Mouse (Mus musculus) ES-Bruce4 (cell line): Measurements from ENCODE around the gene Klk1b22. TPM values are rescaled to one million over a fixed set of nuclear protein-coding genes. Genes with fewer than 3 reads are reported as not detected.

Experiments used
- H3K27ac ChIP-seq: 2 replicates; pipeline ENCODE4 v1.5.1; 2012; ENCODE audit warnings: low read length, inconsistent platforms; ENCODE audit not compliant: insufficient read depth
- H3K27me3 ChIP-seq: 2 replicates; pipeline ENCODE4 v1.6.1; 2012; ENCODE audit warnings: mild to moderate bottlenecking, low read length, inconsistent platforms; ENCODE audit not compliant: control insufficient read depth, poor library complexity, insufficient read depth, severe bottlenecking
- H3K36me3 ChIP-seq: 2 replicates; pipeline ENCODE4 v1.6.1; 2012; ENCODE audit warnings: inconsistent platforms, mild to moderate bottlenecking, low read length, moderate library complexity; ENCODE audit not compliant: control insufficient read depth, poor library complexity, insufficient read depth, severe bottlenecking
- H3K4me1 ChIP-seq: one replicate; pipeline ENCODE4 v1.8.1; 2011; ENCODE audit warnings: low read length; ENCODE audit not compliant: control insufficient read depth, insufficient read depth
- H3K4me3 ChIP-seq: 2 replicates; pipeline ENCODE4 v1.5.1; 2011; ENCODE audit warnings: low read depth, mild to moderate bottlenecking, low read length
- H3K9ac ChIP-seq: 2 replicates; pipeline ENCODE4 v1.6.1; 2012; ENCODE audit warnings: low read depth, mild to moderate bottlenecking, inconsistent platforms; ENCODE audit not compliant: poor library complexity, severe bottlenecking
- H3K9me3 ChIP-seq: replicated peaks from 2 replicates; pipeline ENCODE4 v1.6.1; 2012; ENCODE audit warnings: mild to moderate bottlenecking, low read length, inconsistent platforms; ENCODE audit not compliant: control insufficient read depth, poor library complexity, insufficient read depth, severe bottlenecking
- CTCF ChIP-seq: IDR thresholded peaks from one replicate; pipeline ENCODE4 v1.8.1; 2011; ENCODE audit warnings: low read depth, low read length
- EP300 ChIP-seq: IDR thresholded peaks from 2 replicates; pipeline ENCODE4 v1.6.1; 2011; ENCODE audit warnings: low read depth, low read length; ENCODE audit not compliant: insufficient read depth
- POLR2A ChIP-seq: IDR thresholded peaks from one replicate; pipeline ENCODE4 v1.8.1; 2011; ENCODE audit warnings: low read length; ENCODE audit not compliant: insufficient read depth
- polyA plus RNA-seq: library from polyadenylated mRNA; stranded (reverse); fragments of >200 nt; gene quantifications from 2 replicates; pipeline ENCODE4 v1.2.4, GENCODE M21; 2011; ENCODE audit warnings: low read depth; ENCODE audit not compliant: missing spikeins, insufficient read depth, insufficient read length

The Klk1b22 gene
- polyA plus RNA-seq, 1 experiment, result not detected

- Histone ChIP-seq H3K9me3 (no peaks in the 10 kb centered on the region), H3K9ac (no peak within 1 kb of the TSS), H3K4me3 (no peak within 1 kb of the TSS), H3K27me3 (no peaks in the 10 kb centered on the region), H3K27ac (no peak within 1 kb of the TSS), H3K36me3 (no peaks in the 10 kb centered on the region), H3K4me1 (no peaks in the 10 kb centered on the region)
- TF ChIP-seq EP300 (no peak), POLR2A (no peak), CTCF (no peak)
Observed at GRCm38 (mm10) chr7:44136467-44136866, 24.0 kb downstream of the Klk1b22 start, which contains the start of gene Klk1b16. Klk1b16 (plus strand) TSS chr7:44136767.

Other genes with a start within 250 kb of the Klk1b22 start
- gene Klk4, start 231.5 kb upstream of the Klk1b22 start, polyA plus RNA-seq, result not detected in 2 replicates
- gene Klk15, start 178.9 kb upstream of the Klk1b22 start, polyA plus RNA-seq, result not detected in 2 replicates
- gene Klk1b8, start 162.0 kb upstream of the Klk1b22 start, polyA plus RNA-seq, result not detected in 2 replicates
- gene Klk1b1, start 145.9 kb upstream of the Klk1b22 start, polyA plus RNA-seq, result not detected in 2 replicates
- not detected in 2 replicates for gene Klk1b9, start 136.6 kb upstream of the Klk1b22 start, polyA plus RNA-seq
- not detected in 2 replicates for gene Klk1b11, start 116.8 kb upstream of the Klk1b22 start, polyA plus RNA-seq
- not detected in 2 replicates for gene Klk1b26, start 100.5 kb upstream of the Klk1b22 start, polyA plus RNA-seq
- not detected in 2 replicates for gene Klk1b27, start 60.4 kb upstream of the Klk1b22 start, polyA plus RNA-seq
- gene Klk1b21, start 10.3 kb upstream of the Klk1b22 start, polyA plus RNA-seq, result not detected in 2 replicates
- gene Klk1b16, start 24.1 kb downstream of the Klk1b22 start, polyA plus RNA-seq, result not detected in 2 replicates
- not detected in 2 replicates for gene Klk1b24, start 75.6 kb downstream of the Klk1b22 start, polyA plus RNA-seq
- not detected in 2 replicates for gene Klk1b3, start 85.5 kb downstream of the Klk1b22 start, polyA plus RNA-seq
- not detected in 2 replicates for gene Klk1b4, start 94.8 kb downstream of the Klk1b22 start, polyA plus RNA-seq
- gene Klk1b5, start 103.3 kb downstream of the Klk1b22 start, polyA plus RNA-seq, result not detected in 2 replicates
- gene Klk1, start 112.7 kb downstream of the Klk1b22 start, polyA plus RNA-seq, result 1.3 and 1.8 TPM in 2 replicates
- gene Gm36864, start 123.5 kb downstream of the Klk1b22 start, polyA plus RNA-seq, result not detected in 2 replicates
- gene 1700028J19Rik, start 134.0 kb downstream of the Klk1b22 start, polyA plus RNA-seq, result 0.65 and 1.3 TPM in 2 replicates
- gene 2410002F23Rik, start 134.0 kb downstream of the Klk1b22 start, polyA plus RNA-seq, result 76.7 and 89.3 TPM in 2 replicates
- gene Acp4, start 144.7 kb downstream of the Klk1b22 start, polyA plus RNA-seq, result not detected in 2 replicates
- gene Gm15517, start 148.8 kb downstream of the Klk1b22 start, polyA plus RNA-seq, result not detected in 2 replicates
- gene Clec11a, start 194.2 kb downstream of the Klk1b22 start, polyA plus RNA-seq, result 0.75 and 0.87 TPM in 2 replicates
- 2.5 and 3.4 TPM in 2 replicates for gene Shank1, start 197.6 kb downstream of the Klk1b22 start, polyA plus RNA-seq